Mouse (Mus musculus) cerebellum, adult 11 months (tissue): ENCODE measurements around the gene Phlpp1.

Experiments
- DNase-seq: peaks from one replicate; pipeline ENCODE4 v3.0.0; 2022

The Phlpp1 gene

DNA sequence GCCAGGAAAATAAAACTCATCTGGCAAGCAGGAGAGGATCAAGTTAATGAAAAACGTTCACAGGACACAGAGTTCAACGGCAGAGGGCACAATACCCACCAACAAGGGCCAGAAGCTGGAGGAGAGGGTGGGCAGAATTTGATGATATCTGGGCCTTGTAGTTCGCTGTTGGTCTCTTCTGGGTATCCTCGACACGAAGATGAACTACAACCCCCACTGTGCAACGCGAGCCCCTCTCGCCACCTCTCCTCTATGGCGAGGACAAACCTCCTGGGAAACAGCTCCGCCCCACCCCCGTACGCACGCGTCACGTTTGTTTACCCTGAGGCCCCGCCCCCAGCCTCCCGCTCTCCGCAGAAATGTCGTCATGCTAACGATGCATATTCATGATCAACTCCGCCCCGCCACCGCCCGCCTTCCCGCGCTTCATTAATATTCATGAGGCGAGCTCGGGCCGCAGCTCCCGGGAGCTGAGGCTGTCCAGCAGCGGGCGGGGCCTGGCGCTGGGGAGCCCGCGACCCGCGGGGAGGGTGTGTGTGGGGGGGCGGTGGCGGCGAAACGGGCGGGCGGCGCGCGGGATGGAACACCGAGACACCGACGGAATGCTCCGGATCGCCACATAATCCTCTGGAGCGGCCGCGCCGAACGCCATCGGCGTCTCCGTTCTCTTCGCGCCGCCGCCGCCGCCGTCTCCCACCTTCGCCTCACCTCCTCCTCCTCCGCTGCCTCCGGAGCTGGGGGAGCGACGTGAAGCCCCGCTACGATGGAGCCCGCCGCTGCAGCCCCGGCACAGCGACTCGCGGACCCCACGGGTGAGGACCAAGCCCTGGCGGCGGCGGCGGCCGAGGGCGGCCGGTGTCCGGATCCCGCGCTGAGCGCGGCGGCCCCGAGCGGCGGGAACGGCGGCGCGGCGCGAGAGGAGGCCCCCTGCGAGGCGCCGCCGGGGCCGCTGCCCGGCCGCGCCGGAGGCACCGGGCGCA lies at the start of gene Phlpp1:
Gene Phlpp1 (plus strand): TSS at position 512 of the 980 bp plus-strand sequence.
- DNase-seq, result peak; percentile 100

DNA sequence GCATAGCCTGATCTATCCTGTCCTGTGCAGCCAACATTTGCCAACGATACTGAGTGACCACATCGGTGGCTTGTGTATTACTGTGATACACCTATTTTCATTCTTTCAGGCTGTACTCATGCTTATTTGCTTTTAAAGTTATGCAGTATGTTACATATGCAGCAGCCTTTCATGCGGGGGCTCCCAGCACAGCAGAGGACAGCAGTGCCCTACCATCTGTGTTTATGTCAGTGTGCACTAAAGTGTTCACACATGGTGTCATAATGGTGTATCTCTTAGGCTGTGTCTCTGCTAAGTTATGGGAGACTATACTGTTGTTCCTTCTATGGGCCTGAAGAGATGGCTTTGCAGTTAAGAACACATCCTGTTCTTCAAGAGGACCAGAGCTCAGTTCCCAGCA lies 45.0 kb upstream of the Phlpp1 start:
- no peak for DNase-seq

DNA sequence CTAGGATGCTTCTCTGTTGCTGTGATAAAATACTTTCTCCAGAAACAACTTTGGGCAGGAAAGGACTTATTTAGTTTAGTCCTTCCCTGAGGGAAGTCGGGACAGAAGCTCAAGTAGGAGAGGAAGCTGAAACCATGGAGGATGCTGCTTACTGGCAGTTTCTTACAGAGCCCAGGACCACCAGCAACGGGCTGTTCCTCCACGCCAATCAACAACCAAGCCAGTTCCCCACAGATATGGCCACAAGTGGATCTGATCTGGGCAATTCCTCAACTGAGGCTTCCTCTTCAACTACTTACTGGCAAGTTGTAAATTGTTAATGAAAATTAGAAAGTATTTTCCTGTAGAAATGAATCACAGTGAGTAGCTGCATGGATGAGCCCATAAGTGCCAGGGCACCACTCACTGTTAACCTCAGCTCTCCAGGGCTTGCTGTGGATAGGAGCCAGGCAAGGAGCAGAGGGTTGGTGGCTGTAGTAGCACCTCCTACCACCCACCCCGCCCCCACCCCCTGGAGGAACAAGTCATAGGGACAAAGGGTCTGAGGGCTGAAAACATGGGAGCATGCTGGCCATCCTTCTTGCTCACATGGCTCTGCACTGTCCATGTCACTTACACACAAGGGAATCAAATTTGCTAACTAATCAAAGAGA lies 39.7 kb upstream of the Phlpp1 start:
- DNase-seq, result no peak

DNA sequence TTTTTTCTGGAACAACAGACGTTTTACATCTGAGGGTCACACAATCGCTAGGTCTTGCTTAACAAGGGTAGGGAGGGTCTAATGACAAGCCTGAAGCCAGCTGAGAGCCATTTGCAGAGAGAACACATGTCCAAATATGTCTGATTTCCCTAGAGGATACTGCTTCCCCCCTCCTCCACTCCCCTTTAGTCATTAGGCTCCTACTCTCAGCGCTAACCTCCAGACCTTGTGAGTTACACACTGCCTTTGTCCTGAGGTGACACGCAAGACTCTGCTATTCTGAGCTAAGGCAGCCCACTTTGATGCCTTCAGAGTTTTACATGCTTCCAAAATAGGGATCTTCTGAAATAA lies 39.2 kb upstream of the Phlpp1 start:
- DNase-seq, result no peak

DNA sequence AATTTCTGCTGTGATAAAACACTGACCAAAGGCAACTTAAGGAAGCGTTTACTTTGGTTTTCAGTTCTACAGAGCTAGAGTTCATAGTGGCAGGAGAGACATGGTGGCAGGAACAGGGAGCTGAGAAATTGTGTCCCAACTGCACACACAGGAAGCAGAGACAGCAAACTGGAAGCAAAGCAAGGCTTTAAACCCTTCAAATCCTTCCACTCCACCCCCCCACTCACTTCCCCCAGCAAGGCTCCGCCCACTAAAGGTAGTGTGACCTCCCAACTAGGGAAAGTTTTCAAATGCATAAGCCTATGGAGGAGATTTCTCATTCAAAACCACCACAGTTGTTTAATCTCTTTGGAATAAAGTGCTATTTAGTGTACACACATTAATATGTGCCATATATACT lies 32.9 kb upstream of the Phlpp1 start:
- no peak for DNase-seq

DNA sequence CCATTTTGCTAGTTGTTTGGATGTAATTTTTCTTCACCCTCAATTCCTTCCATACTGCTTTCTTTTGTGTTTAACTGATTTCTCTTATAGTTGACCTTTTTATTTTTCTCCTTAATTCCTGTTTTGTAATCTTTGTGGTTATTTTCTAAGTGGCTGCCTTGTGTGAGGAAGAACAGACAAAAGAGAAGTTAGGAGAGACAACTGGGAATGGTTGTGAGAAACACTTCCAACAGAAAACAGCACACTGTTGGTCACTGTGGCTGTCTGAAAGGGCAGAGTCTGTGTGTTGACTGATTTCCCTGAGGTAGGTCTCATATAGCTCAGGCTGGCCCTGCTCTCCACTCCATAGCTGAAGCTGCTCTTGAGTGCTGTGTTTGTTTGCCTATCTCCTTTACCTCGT lies 32.4 kb upstream of the Phlpp1 start:
- no peak for DNase-seq

DNA sequence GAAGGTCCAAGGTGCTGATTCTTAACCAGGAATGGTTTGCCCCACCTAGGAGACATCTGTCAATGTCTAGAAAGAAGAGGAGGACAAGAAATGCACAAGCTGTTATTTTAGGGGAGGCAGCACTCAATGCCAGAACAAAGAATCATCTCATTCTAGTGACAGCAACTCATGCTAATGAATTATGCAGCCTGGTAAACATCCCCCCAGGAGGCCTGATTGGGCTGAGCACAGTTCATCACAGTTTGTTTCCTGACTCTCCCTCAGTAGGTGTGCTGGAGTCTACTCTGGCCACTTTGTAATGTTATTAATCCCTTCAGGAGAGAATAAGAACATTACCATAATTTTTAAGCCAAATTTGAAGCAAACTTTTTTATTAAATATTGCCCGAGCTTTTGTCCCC lies 29.5 kb upstream of the Phlpp1 start:
- DNase-seq, result no peak

DNA sequence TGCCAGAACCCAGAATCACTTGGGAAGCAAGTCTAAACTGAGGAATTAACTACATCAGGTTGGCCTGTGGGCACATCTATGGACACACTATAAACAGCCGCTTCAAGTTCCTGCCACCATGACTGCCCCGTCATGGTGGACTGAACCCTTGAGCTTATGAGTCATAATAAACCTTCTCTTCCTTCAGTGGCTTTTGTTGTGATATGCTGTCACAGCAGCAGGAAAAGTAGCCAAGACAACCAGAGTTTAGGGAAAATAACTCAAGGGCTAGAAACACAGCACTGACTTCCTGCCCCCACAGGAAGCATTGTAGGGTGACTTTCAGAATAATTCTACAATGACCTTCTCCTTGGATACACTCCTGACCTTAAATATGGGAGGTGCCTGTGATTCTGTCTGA lies 27.0 kb upstream of the Phlpp1 start:
- DNase-seq, result no peak

DNA sequence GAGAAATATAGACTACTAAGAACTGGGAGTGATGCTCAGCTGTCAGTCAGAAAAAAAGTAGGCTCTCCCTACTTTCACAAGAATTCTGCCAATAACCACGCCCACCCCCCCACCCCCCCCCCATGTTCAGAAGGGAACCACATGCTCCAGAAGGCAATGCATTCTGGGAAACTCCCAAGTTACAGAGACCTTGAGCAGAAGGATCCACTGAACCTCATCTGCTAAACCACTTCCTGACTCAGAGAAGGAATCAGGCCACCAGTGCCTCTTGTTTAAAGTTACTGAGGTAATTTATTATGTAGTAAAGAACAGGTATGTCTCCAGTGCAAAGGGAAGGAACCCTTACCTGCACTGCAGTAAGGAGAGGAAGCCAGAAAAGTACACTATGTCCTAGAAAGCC lies 26.5 kb upstream of the Phlpp1 start:
- no peak for DNase-seq

DNA sequence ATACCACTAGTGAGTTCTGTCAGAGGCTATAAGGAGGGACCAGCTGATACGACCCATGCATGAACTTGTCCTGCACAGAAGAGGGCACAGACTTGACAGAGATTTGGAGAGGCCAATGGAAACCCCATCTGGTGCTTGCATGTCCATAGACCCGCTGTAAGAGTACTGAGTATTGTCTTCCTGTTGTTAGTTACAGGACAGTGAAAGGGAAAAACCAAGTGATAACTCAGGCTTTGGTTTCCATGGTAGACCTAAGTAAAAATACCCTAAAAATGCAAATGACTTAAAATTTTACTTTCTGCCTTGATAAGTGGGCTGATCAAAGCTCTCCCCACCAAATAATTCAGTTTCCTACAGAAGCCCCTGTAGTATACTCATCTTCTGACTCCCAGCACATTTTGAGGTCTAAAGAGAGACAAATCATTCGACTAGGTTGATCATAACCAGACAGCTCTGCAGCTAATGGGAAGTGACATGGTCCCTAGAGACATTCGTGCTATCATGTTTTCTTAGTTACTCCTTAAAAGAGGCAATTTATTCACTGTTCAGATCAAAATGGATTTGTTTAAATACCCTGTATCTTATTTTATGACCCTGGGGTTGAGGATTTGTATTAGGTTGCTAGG lies 25.9 kb upstream of the Phlpp1 start:
- no peak for DNase-seq

DNA sequence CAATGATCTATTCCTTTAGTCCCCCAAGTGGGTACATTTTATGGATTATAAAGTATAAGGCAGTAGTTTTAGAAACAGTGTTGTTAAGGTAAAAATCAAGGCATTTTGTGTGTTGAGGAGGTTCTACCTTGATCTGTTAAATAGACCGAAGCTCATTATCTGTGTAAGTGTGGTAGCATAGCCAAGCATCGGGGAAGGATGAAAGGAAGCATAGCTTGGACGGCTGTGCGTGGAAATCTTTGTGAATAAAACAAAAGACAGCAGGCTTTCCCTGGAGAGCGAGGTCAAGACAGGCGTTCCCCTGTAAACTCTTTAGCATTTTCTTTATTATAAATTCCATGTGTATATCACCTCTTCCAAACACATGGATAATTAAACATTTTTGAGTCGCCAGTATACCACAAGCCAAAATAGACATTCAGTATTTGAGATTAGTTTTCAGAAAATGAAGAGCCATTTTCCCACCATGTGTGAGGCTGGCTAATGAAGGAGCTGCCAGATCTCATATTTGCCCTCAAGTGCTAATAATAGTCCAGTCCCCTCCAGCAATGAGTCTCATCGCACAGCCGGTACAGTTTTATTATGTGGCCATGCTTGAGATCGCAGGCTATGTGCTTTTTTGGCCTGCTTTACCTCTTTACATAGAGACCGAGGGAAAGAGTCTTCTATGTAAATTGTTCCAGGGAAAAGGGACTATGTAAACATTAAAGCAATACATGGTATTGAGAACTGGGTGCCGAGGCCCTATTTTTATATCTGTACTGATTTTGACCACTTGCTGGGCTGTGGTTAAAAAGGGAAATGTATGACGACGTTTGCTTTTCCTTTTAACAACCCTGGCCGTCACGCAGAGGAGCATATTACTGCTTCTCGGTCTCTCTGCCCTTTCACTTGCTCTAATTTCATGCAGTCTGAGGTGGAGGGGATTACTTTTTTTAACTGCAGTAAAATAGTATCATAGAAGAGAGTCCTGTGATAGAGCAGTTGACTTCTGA lies 22.9 kb upstream of the Phlpp1 start:
- DNase-seq, result no peak

DNA sequence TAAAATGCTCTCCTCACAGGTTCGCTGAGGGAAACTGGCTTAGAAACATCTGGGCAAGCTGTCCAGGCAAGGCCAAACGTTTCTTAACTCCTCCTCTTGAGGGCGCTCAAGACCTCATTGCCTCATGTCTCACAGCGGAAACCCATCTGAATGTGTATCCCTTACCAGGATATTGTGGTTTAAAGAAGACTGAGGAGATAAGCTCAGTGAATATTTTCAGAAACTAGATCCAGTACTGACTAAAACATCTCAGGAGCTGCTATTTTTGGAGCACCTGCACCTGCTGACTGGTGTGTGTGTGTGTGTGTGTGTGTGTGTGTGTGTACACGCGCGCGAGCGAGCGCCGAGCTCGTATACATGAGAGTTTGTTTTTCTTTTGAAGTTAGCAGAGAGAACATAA lies 19.7 kb upstream of the Phlpp1 start:
- no peak for DNase-seq

DNA sequence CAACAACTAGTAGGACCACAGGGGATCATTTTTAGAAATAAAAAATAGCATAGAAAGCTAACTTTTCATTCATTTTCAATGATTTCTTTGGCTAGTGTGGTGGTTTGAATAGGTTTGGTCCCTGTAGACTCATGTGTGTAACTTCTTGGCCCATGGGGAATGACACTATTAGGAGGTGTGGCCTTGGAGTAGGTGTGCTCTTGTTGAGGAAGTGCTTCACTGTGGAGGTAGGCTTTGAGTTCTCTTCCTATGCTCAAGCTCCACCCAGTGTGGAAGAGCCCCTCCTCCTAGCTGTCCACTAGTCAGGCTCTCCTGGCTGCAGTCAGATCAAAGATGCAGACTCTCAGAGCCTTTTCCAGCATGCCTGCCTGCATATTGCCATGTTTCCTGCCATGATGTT lies 18.8 kb upstream of the Phlpp1 start:
- DNase-seq, result no peak

DNA sequence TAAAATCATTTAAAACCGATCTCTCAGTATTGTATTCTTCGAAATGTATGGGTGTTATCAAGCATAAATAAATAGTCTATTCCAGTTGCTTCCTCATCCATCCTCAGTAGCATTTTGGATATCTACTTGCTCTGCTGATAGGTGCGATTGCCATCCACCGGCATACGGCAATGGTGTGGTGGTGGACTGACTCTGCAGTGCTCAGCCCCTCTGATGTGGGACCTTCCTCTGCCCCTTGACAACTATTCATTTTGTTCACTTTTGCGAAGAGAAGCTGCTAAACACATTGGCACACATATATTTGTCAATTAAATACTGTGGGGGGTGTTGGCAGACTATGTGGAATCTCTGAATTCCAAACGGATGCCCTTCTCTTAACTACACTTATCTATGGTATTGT lies 17.0 kb upstream of the Phlpp1 start:
- no peak for DNase-seq

DNA sequence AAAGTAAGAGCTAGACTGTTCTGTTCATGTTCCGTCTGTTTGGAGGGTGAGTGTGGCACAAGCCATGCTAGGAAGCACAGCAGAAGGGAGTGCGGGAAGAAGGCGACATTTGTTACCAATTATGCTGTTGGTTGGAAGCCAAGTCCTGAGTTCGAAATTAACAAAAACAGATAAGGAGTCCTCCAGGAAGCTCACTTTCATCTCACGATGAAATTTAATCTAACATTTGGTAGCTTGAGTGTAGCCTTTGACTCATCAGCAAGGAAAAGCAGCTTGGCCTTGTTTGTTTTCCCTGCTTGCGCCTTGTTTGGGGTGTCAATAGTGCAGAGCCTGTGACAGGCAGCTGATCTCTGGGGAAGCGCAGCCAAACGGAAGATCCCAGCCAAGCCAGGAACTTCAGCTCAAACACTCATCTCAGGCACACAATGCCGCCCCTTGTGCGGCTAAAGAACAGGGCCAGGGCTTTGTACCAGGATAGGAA lies 16.4 kb upstream of the Phlpp1 start:
- DNase-seq, result peak; percentile 19

DNA sequence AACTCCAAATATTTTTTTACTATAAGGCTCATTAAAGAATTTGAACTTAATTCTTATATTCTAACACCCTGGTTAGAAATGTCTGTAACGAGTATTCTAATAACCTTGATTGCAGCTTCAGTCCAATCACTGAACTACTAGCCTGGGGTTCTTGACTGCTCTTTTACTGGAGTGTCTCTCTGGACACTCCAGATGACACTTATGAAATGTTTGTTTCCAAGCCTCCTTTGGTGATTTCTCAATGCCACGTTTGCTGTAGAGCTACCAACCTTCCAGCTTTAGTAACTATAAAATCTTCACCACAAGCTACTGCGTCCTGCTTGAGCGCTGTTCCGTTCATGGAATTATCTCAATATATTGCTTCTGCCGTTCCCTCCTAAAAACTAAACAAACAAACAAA lies 15.8 kb upstream of the Phlpp1 start:
- DNase-seq, result no peak

DNA sequence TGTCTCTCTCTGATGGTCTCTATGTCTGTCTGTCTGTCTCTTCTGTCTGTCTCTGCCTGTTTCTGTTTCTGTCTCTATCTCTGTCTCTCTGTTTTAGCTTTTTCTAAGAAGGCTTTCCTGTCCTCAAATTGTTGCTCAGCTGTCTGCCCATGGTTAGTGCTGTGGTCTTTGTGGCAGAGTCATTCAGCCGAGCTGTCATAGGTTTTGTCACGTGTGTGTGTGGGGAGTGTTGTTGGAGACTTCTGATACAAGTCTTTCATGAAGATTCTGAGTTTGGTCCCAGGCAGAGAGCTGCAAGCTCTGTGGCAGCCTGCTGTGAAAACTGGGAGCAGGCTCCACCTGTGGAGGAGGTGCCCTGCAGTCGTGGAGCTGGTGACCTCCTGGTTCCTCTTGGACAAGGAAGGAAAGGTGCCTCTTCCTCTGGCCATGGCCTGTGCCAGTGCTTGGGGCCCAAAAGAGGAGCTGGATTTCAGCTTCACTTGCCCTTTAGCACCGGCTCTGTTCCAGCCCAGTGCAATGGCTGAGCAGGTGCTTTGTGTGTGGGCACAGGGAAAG lies 13.5 kb upstream of the Phlpp1 start:
- DNase-seq, result no peak

DNA sequence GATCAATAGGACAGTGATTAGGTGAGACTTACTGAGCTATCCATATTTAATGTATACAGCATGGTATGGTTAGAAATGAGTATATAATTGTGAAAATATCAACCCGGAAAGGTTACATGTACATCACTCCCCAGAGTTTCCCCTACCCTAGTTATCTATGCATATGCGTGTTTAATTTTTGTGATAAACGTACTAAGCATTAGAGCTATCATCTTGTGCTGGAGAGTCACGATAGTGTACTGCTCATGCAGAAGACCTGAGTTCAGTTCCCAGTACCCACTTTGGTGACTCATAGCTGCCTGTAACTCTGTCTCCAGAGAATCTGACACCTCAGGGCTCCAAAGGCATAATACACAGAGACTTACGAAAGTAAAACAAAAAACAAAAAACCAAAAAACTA lies 11.9 kb upstream of the Phlpp1 start:
- DNase-seq, result no peak

DNA sequence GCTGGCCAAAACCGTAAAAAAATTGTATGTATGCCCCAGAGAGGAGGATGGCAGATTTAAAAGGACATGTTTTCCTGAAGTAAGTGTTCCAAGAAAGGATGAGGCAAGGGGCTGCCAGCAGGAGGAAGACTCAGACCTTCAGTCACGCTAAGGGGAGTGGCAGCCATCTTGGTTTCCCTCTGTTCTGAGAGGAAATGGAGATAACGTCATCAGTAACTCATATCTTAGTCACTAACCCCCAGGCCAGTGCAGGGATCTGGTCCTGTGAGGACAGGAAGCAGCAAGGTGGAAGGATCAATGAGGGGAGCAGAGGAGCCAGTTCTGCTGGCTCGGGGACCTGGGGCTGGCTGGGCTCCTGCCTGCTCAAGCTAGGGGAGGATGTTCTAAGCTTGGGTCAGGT lies 10.6 kb upstream of the Phlpp1 start:
- DNase-seq, result no peak

DNA sequence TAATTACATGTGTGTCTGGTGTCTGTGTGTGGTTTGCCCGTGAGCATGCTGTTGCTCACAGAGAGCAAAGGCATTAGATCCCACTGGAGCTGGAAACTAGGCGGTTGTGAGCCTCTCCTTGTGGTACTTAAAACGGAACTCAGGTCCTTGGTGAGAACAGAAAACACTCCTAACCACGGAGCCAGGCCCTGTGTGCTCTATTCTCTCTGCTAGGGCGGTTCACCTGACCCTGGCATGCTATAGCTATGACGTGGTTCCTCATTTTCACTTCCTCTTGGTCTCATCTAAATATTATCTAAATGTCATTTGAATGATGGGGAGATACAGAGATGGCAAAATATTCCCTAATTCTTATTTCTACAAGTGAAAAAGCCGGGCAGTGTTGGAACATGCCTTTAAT lies 9.0 kb upstream of the Phlpp1 start:
- DNase-seq, result no peak

DNA sequence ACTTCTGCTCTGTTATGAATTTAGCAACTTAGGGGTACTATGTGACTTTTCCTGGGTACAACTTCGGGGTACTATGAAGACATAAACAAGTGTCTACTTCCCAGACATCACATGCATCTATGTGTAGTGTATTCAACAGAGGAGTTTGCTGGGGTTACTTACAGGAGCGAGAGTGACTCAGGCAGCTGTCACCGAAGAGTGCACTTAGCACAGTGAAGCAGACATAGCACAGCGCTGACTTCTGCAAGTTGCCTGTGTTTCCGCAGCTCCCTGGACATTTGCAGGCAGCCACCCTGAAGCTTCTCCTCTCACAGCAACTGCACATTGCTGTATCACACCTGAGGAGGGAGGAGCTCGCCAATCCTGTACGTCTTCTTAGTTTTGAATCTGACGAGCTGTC lies 8.2 kb upstream of the Phlpp1 start:
- no peak for DNase-seq

DNA sequence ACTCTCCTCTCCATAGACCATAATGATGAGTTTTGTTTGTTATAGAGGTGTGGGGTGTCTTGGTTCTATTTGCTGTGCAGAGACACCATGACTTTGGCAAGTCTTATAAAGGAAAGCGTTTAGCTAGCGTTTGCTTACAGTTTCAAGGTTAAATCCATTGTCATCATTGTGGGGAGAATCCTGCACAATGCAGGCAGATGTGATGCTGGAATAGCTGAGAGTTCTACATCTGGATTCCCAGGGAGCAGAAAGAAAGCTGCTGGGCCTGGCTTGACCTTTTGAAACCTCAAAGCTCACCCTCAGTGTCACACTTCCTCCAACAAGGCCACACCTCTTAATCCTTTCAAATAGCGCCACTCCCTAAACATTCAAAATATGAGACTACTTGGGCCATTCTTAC lies 7.4 kb upstream of the Phlpp1 start:
- DNase-seq, result no peak
